Mouse (Mus musculus) midbrain, embryonic 10.5 days (tissue): ENCODE data around the gene Rbms3. TPM values are rescaled to one million over a fixed set of nuclear protein-coding genes. Genes with fewer than 3 reads are reported as not detected.

ENCODE experiments used
- DNase-seq: peaks from one replicate; pipeline ENCODE4 v3.0.0-alpha.2; 2017; ENCODE audit warnings: low spot score
- H3K27ac ChIP-seq: fragments of 300-500 bp; sonication (generic); replicated peaks from 2 replicates; pipeline ENCODE4 v1.5.1; 2016; ENCODE audit warnings: mild to moderate bottlenecking
- H3K27me3 ChIP-seq: fragments of 300-500 bp; sonication (generic); 2 replicates; pipeline ENCODE4 v1.6.1; 2016; ENCODE audit warnings: low read depth, mild to moderate bottlenecking; ENCODE audit not compliant: poor library complexity, severe bottlenecking
- H3K36me3 ChIP-seq: fragments of 300-500 bp; sonication (generic); 2 replicates; pipeline ENCODE4 v1.6.1; 2016; ENCODE audit warnings: mild to moderate bottlenecking, moderate library complexity
- H3K4me1 ChIP-seq: fragments of 300-500 bp; sonication (generic); 2 replicates; pipeline ENCODE4 v1.6.1; 2016
- H3K4me3 ChIP-seq: fragments of 300-500 bp; sonication (generic); 2 replicates; pipeline ENCODE4 v1.5.1; 2016; ENCODE audit warnings: mild to moderate bottlenecking, moderate library complexity
- H3K9me3 ChIP-seq: fragments of 300-500 bp; sonication (generic); replicated peaks from 2 replicates; pipeline ENCODE4 v1.6.1; 2016; ENCODE audit warnings: mild to moderate bottlenecking
- WGBS: fragments of 180-500 bp; shearing (Covaris S2); methylation state at CpG from one replicate; pipeline ENCODE4 v1.1.7; 2016; 5-methylcytosine and 5-hydroxymethylcytosine counted together
- polyA plus RNA-seq: library from polyadenylated mRNA; unstranded; fragments of >200 nt; fragmentation: Nextera tagmentation; extraction: Ambion mirVana; gene quantifications from 2 replicates; pipeline ENCODE4 v1.2.1, GENCODE M21; 2016

Gene Rbms3
- polyA plus RNA-seq, 1 experiment from 2014 or later, result 11.4 TPM

DNA sequence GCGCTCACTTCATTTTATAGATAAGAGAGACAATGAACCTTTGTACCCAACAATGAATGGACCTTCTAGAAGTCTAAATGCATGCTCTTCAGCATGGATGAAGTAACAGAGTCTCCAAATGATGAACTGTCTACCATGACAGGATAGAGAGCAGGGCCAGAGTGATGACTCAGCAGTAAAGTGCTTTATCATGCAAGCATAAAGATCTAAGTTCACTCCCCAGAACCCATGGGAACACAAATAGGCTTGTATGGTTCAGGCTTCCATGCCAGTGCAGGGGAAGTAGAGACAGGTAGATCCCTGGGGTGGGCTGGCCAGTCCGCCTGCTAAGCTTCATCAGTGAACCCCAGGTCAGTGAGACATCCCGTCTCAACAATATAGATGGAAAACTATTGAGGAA is 489.7 kb downstream of the Rbms3 start:
- H3K27me3 ChIP-seq, result no peaks in the 10 kb centered on the region
- H3K9me3 ChIP-seq, result no peaks in the 10 kb centered on the region
- DNase-seq, result no peak
- no peaks in the 10 kb centered on the region for H3K36me3 ChIP-seq
- no peak overlapping the region for H3K27ac ChIP-seq
- WGBS, result 94% methylated on average over 3 of the region's 3 CpGs
- peaks cover 10% of the 10 kb centered on the region; the same call in 1 of the 2 replicates for H3K4me1 ChIP-seq
- H3K4me3 ChIP-seq, result no peak overlapping the region

DNA sequence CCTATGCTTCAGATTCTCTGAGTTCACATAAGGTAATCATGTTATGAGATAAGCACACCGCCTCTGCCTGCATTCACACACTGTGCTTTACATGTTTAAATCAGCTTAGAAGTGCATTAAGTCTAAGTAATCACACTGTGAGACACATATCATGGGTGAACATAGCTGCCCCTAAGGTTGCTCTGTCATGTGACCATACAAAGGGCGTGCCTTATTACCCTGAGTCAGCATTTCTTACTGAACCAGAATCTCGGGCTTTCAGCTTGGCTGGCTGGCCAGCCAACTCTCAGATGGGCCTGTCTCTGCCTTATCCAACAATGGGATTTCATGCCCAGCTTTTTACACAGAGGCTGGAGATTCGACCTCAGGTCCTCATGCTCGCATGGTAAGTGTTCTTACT is 493.3 kb downstream of the Rbms3 start:
- DNase-seq, result no peak
- Histone ChIP-seq H3K4me3 (no peak overlapping the region), H3K4me1 (peaks cover 10% of the 10 kb centered on the region; the same call in 1 of the 2 replicates), H3K27ac (no peak overlapping the region), H3K9me3 (no peaks in the 10 kb centered on the region), H3K36me3 (no peaks in the 10 kb centered on the region), H3K27me3 (no peaks in the 10 kb centered on the region)
- WGBS, result 55% methylated on average over 5 of the region's 5 CpGs

- Histone ChIP-seq H3K27ac (no peak overlapping the region), H3K4me1 (peaks cover 10% of the 10 kb centered on the region; the same call in 1 of the 2 replicates), H3K4me3 (no peak overlapping the region), H3K9me3 (no peaks in the 10 kb centered on the region), H3K36me3 (no peaks in the 10 kb centered on the region), H3K27me3 (no peaks in the 10 kb centered on the region)
- DNase-seq, result no peak
- WGBS, result 64% methylated on average over 2 of the region's 2 CpGs
Measured at GRCm38 (mm10) chr9:117134043-117134442, 495.7 kb downstream of the Rbms3 start.

DNA sequence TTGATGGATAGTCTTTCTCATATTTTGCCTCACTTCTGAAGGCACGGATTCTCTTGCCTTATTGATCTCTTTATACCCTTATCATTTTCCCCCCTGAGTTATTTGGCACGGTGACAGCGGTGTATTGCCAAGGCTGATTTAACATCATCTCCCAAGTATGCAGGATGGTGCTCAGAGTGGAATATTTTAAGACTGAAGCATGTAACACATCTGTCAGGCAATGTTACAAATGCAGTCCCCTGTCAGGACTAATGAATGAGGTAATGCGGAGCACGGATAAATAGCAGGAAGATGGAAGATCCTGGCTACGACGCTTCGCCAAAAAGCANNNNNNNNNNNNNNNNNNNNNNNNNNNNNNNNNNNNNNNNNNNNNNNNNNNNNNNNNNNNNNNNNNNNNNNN is 502.9 kb downstream of the Rbms3 start:
- no peaks in the 10 kb centered on the region for H3K9me3 ChIP-seq
- 93% methylated on average over 8 of the region's 8 CpGs for WGBS
- H3K4me1 ChIP-seq, result no peaks in the 10 kb centered on the region
- H3K27ac ChIP-seq, result no peak overlapping the region
- no peaks in the 10 kb centered on the region for H3K36me3 ChIP-seq
- no peaks in the 10 kb centered on the region for H3K27me3 ChIP-seq
- no peak overlapping the region for H3K4me3 ChIP-seq
- no peak for DNase-seq

DNA sequence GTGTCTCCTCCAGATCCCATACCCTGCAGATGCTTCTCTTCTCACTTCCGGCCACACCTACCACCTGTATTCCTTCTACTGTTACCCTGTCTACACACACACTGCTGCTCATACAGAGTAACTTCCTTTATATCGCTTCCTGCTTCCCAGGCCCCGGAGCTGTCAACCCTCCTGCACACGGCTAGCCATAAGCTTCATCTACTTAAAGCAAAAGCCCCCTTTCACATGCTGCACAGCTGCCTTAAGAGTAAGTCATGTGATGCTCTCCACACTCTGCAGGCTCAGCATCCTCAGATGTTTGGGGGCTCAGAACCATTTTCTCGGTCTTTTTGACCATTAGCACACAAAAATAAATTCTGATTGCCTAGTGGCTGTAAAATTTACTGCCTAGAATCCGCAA is 503.9 kb downstream of the Rbms3 start:
- Histone ChIP-seq H3K27ac (no peak overlapping the region), H3K4me3 (no peak overlapping the region), H3K36me3 (no peaks in the 10 kb centered on the region), H3K4me1 (no peaks in the 10 kb centered on the region), H3K9me3 (no peaks in the 10 kb centered on the region), H3K27me3 (no peaks in the 10 kb centered on the region)
- WGBS, result 93% methylated on average over 6 of the region's 6 CpGs
- no peak for DNase-seq

DNA sequence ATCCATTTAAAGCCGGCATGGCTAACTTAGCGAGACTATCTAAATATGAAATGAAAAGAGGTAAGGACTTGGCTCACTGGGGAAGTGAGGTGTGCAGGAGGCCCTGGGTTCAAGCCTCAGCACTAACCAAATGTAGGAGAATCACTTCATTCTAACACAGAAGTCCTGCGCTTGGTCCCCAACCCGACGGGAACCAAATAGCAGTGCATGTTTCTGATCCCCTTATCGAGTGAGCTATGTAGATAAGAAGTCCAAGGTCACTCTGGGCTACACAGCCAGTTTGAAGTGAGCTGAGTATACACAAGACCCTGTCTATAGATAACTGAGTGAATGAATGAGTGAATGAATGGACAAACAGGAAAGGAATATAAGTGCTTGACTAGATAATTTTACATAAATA is 508.1 kb downstream of the Rbms3 start:
- WGBS, result 93% methylated on average over 6 of the region's 6 CpGs
- Histone ChIP-seq H3K4me1 (no peaks in the 10 kb centered on the region), H3K27ac (no peak overlapping the region), H3K4me3 (no peak overlapping the region), H3K27me3 (no peaks in the 10 kb centered on the region), H3K36me3 (no peaks in the 10 kb centered on the region), H3K9me3 (no peaks in the 10 kb centered on the region)
- DNase-seq, result no peak

DNA sequence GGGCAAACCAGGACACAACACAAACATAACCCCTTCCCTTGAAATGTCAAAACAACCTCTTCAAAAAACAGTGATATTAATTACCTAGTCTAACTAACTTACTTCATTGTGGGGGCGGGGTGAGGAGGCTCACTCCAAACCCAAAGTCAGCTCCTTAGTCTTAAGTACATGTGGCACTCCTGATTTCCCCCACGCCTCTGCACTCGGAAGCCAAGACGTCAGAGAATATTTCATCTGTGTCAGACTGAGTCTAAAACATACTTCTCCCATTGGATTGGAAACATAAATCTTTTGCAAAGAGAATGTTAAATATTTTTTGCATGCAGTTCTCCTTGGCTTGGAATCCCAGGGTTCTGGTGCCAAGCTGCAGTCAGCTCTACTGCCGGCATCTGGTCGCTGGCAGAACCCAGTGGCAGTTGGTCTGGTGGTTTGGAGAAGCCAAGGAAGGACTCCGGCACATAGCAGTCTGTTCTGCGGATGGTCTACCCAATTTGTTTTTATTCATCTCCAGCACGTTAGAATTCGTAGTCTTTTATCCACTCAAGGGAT is 512.5 kb downstream of the Rbms3 start:
- 93% methylated on average over 10 of the region's 10 CpGs for WGBS
- no peaks in the 10 kb centered on the region for H3K27me3 ChIP-seq
- H3K36me3 ChIP-seq, result no peaks in the 10 kb centered on the region
- no peaks in the 10 kb centered on the region for H3K9me3 ChIP-seq
- DNase-seq, result no peak
- no peak overlapping the region for H3K4me3 ChIP-seq
- H3K27ac ChIP-seq, result no peak overlapping the region
- H3K4me1 ChIP-seq, result 0 out of 2 replicates have a peak, but pooled peaks cover 4% of the 10 kb centered on the region

DNA sequence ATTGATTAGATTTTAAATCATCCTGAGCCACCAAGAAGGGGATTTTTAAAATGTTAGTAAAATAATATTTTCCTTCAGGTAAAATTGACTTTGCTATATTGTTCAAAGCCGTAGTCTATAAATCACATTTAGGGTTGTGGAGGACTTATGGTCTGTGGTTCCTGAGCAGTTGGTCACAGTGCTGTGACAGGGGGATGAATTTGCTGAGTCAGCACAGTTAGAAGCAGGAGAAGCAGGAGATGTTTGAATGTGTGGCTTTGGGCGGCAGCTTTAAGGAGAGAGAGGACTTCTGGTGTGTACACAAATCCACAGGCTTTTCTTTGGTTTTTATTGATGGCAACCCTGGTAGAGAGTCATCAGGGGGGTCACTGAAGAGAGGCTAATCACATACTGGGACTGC is 514.1 kb downstream of the Rbms3 start:
- no peak overlapping the region for H3K4me3 ChIP-seq
- DNase-seq, result no peak
- H3K9me3 ChIP-seq, result no peaks in the 10 kb centered on the region
- no peaks in the 10 kb centered on the region for H3K36me3 ChIP-seq
- no peak overlapping the region for H3K27ac ChIP-seq
- H3K4me1 ChIP-seq, result 0 out of 2 replicates have a peak, but pooled peaks cover 4% of the 10 kb centered on the region
- H3K27me3 ChIP-seq, result no peaks in the 10 kb centered on the region
- 74% methylated on average over 2 of the region's 2 CpGs for WGBS

- no peaks in the 10 kb centered on the region for H3K27me3 ChIP-seq
- H3K27ac ChIP-seq, result 0 out of 2 replicates have a peak overlapping the region, but pooled peaks have one; percentile 3
- H3K4me1 ChIP-seq, result 0 out of 2 replicates have a peak, but pooled peaks cover 4% of the 10 kb centered on the region
- 61% methylated on average over 2 of the region's 2 CpGs for WGBS
- DNase-seq, result no peak
- H3K4me3 ChIP-seq, result no peak overlapping the region
- no peaks in the 10 kb centered on the region for H3K36me3 ChIP-seq
- H3K9me3 ChIP-seq, result no peaks in the 10 kb centered on the region
Measured at GRCm38 (mm10) chr9:117113592-117113991, 516.1 kb downstream of the Rbms3 start.

- Histone ChIP-seq H3K27me3 (no peaks in the 10 kb centered on the region), H3K27ac (no peak overlapping the region), H3K9me3 (no peaks in the 10 kb centered on the region), H3K4me1 (no peaks in the 10 kb centered on the region), H3K4me3 (no peak overlapping the region), H3K36me3 (no peaks in the 10 kb centered on the region)
- no peak for DNase-seq
- 91% methylated on average over 4 of the region's 4 CpGs for WGBS
Measured at GRCm38 (mm10) chr9:117107926-117108325, 521.8 kb downstream of the Rbms3 start.

GRCm38 (mm10) chr9:117102198-117102930 is 527.3 kb downstream of the Rbms3 start:
- H3K27ac ChIP-seq, result no peak overlapping the region
- H3K27me3 ChIP-seq, result no peaks in the 10 kb centered on the region
- no peak for DNase-seq
- WGBS, result 82% methylated on average over 19 of the region's 19 CpGs
- peaks cover 12% of the 10 kb centered on the region for H3K4me1 ChIP-seq
- H3K4me3 ChIP-seq, result no peak overlapping the region
- H3K36me3 ChIP-seq, result no peaks in the 10 kb centered on the region
- H3K9me3 ChIP-seq, result no peaks in the 10 kb centered on the region

DNA sequence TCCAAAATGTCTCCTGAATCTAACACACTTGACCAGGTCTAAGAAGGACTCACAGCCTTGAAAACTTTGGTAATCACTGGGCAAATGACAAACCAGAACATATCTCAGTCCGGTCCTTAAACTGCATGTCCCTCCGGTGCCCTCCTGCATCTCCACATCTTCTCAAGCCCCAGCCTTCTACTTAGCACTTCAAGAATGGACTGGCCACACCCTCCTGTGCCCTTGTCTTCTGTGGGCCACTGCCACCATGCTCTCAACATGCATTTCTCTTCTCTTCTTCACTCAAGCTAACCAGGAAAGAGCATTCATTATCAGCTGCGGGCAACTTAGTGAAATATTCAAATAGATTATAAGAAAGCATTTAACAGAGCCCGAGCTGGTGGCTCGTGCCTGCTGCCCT is 529.5 kb downstream of the Rbms3 start:
- H3K27me3 ChIP-seq, result no peaks in the 10 kb centered on the region
- no peak overlapping the region for H3K4me3 ChIP-seq
- no peaks in the 10 kb centered on the region for H3K9me3 ChIP-seq
- no peaks in the 10 kb centered on the region for H3K36me3 ChIP-seq
- no peak overlapping the region for H3K27ac ChIP-seq
- no peak for DNase-seq
- WGBS, result 92% methylated on average over 5 of the region's 5 CpGs
- peaks cover 12% of the 10 kb centered on the region for H3K4me1 ChIP-seq

DNA sequence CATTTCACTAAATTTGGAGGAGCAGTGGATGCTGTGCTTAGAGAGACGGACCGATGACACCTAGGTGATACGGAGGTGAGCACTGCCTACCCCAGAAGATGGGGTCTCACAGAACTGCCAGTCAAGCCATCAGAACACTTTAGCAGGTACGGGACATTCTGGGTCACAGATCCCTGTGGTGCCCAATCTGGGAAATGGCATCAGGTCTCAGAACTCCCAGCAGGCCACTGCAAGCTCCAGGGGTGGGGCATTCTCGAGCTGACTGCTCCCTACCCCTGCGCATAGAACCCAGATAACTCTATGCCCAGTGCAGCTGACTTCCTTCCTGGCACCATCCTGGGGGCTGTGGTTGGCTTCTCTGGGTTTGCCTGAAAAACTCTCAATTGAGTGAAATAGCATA is 536.2 kb downstream of the Rbms3 start:
- H3K27ac ChIP-seq, result no peak overlapping the region
- H3K4me1 ChIP-seq, result no peaks in the 10 kb centered on the region
- H3K4me3 ChIP-seq, result no peak overlapping the region
- DNase-seq, result no peak
- WGBS, result 86% methylated on average over 6 of the region's 6 CpGs
- no peaks in the 10 kb centered on the region for H3K9me3 ChIP-seq
- no peaks in the 10 kb centered on the region for H3K27me3 ChIP-seq
- no peaks in the 10 kb centered on the region for H3K36me3 ChIP-seq
